Mouse (Mus musculus): ENCODE measurements around the gene Ajm1. TPM values are rescaled to one million over a fixed set of nuclear protein-coding genes. Genes with fewer than 3 reads are reported as not detected.

Gene Ajm1
- polyA plus RNA-seq, 1 experiment, result 257 TPM

- peak overlapping the region; percentile 70 for H3K4me3 ChIP-seq (replicated peaks; ENCODE audit: insufficient read depth, low read depth, low read length)
- no peaks in the 10 kb centered on the region for H3K27me3 ChIP-seq (ENCODE audit: control insufficient read depth, insufficient read depth, low read length)
- H3K4me1 ChIP-seq (ENCODE audit: control insufficient read depth, insufficient read depth, low read length), result peaks cover 60% of the 10 kb centered on the region
- 12% methylated on average over 75 of the region's 75 CpGs for WGBS
- peak overlapping the region; percentile 96 for H3K27ac ChIP-seq (ENCODE audit: insufficient read depth, low read length)
- DNase-seq, result peak; percentile 54 to 78
- TF ChIP-seq POLR2A (IDR thresholded peaks at IDR 0.05; ENCODE audit: borderline replicate concordance, insufficient read depth, low read length) (no peak), CTCF (IDR thresholded peaks at IDR 0.05; ENCODE audit: borderline replicate concordance, insufficient read depth, low read depth, low read length) (no peak)
Measured at GRCm38 (mm10) chr2:25577951-25578795, 3.4 kb downstream of the Ajm1 start.

- 19% methylated on average over 92 of the region's 92 CpGs for WGBS
- Histone ChIP-seq H3K27ac (ENCODE audit: insufficient read depth, low read length) (peak overlapping the region; percentile 96), H3K4me1 (ENCODE audit: control insufficient read depth, insufficient read depth, low read length) (peaks cover 52% of the 10 kb centered on the region), H3K27me3 (ENCODE audit: control insufficient read depth, insufficient read depth, low read length) (no peaks in the 10 kb centered on the region), H3K4me3 (replicated peaks; ENCODE audit: insufficient read depth, low read depth, low read length) (peak overlapping the region; percentile 32)
- peak; percentile 56 to 68 for DNase-seq
- TF ChIP-seq POLR2A (IDR thresholded peaks at IDR 0.05; ENCODE audit: borderline replicate concordance, insufficient read depth, low read length), result no peak
- TF ChIP-seq CTCF (IDR thresholded peaks at IDR 0.05; ENCODE audit: borderline replicate concordance, insufficient read depth, low read depth, low read length), result no peak
Measured at GRCm38 (mm10) chr2:25576965-25577891, 4.3 kb downstream of the Ajm1 start.

- H3K4me1 ChIP-seq (ENCODE audit: control insufficient read depth, insufficient read depth, low read length), result peaks cover 51% of the 10 kb centered on the region
- peak; percentile 55 to 57 for DNase-seq
- H3K27ac ChIP-seq (ENCODE audit: insufficient read depth, low read length), result peak overlapping the region; percentile 96
- H3K4me3 ChIP-seq (replicated peaks; ENCODE audit: insufficient read depth, low read depth, low read length), result peak overlapping the region; percentile 8
- no peaks in the 10 kb centered on the region for H3K27me3 ChIP-seq (ENCODE audit: control insufficient read depth, insufficient read depth, low read length)
- TF ChIP-seq POLR2A (IDR thresholded peaks at IDR 0.05; ENCODE audit: borderline replicate concordance, insufficient read depth, low read length) (no peak), CTCF (IDR thresholded peaks at IDR 0.05; ENCODE audit: borderline replicate concordance, insufficient read depth, low read depth, low read length) (no peak)
- 32% methylated on average over 16 of the region's 16 CpGs for WGBS
Measured at GRCm38 (mm10) chr2:25576028-25576850, 5.3 kb downstream of the Ajm1 start.

GRCm38 (mm10) chr2:25575432-25576027 is 6.0 kb downstream of the Ajm1 start:
- no peak for TF ChIP-seq POLR2A (IDR thresholded peaks at IDR 0.05; ENCODE audit: borderline replicate concordance, insufficient read depth, low read length)
- TF ChIP-seq CTCF (IDR thresholded peaks at IDR 0.05; ENCODE audit: borderline replicate concordance, insufficient read depth, low read depth, low read length), result no peak
- WGBS, result 3% methylated on average over 21 of the region's 21 CpGs

DNA sequence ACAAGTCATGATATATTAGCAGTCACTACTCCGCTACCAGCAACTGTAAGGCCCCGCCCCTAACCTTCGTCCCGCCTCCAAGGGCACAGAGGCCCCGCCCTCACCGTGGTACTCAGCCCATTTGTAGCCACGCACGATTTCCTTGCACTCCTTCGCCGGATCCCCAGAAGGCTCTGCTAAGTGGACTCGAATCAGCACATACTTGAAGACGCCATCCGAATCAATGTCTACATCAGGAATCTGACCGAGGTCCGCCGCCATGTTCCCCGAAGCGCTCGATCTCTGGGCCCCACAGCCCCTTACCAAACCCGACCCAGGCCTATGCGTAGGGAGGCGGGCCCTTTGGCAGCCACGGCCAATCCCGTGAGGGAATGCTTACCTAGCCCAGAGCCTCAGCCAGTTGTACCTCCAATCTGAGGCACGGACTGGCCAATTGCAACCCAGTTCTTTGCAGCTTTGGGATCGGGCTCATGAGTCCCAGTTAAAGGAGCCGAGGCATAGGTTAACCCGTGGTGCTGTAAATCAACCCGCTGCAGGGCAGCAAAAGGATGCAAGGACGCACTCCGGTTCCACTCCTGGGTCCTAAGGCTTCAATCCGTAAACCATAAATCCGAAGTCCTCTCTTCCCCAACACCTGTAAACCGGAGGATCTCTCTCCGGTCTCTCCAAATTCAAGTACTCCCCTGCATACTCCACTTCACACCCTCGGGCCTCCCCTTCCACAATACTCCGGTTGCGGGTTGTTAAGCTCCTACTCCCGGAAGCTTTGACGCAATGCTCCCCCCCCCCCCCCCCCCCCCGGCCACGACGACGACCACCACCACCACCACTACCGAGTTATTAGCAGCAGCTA is 6.8 kb downstream of the Ajm1 start, which contains the start of the genes Mamdc4 and Phpt1:
Gene Mamdc4, minus strand, starts transcription at position 267 of the 853 bp plus-strand sequence.
Gene Phpt1, minus strand, starts transcription at position 646 of the 853 bp plus-strand sequence.
- Histone ChIP-seq H3K27ac (ENCODE audit: insufficient read depth, low read length) (peak within 1 kb of the TSS; percentile 73), H3K4me1 (ENCODE audit: control insufficient read depth, insufficient read depth, low read length) (peaks cover 48% of the 10 kb centered on the region), H3K4me3 (replicated peaks; ENCODE audit: insufficient read depth, low read depth, low read length) (peak within 1 kb of the TSS; percentile 90), H3K27me3 (ENCODE audit: control insufficient read depth, insufficient read depth, low read length) (no peaks in the 10 kb centered on the region)
- DNase-seq, result peak; percentile 97
- under 1% methylated on average over 44 of the region's 45 CpGs for WGBS
- TF ChIP-seq CTCF (IDR thresholded peaks at IDR 0.05; ENCODE audit: borderline replicate concordance, insufficient read depth, low read depth, low read length), result no peak
- TF ChIP-seq POLR2A (IDR thresholded peaks at IDR 0.05; ENCODE audit: borderline replicate concordance, insufficient read depth, low read length), result peak; percentile 50; the same call in 1 of the 2 replicates

More at GRCm38 (mm10) chr2:25575432-25576027, 6.0 kb downstream of the Ajm1 start:
- Histone ChIP-seq H3K27ac (ENCODE audit: insufficient read depth, low read length) (peak overlapping the region; percentile 54), H3K4me1 (ENCODE audit: control insufficient read depth, insufficient read depth, low read length) (peaks cover 49% of the 10 kb centered on the region), H3K27me3 (ENCODE audit: control insufficient read depth, insufficient read depth, low read length) (no peaks in the 10 kb centered on the region), H3K4me3 (replicated peaks; ENCODE audit: insufficient read depth, low read depth, low read length) (peak overlapping the region; percentile 90)
- peak; percentile 69 to 77 for DNase-seq

- Histone ChIP-seq H3K4me1 (ENCODE audit: control insufficient read depth, insufficient read depth, low read length) (peaks cover 43% of the 10 kb centered on the region), H3K27ac (ENCODE audit: insufficient read depth, low read length) (peak overlapping the region; percentile 73), H3K27me3 (ENCODE audit: control insufficient read depth, insufficient read depth, low read length) (no peaks in the 10 kb centered on the region), H3K4me3 (replicated peaks; ENCODE audit: insufficient read depth, low read depth, low read length) (peak overlapping the region; percentile 90)
- WGBS, result 3% methylated on average over 11 of the region's 11 CpGs
- TF ChIP-seq CTCF (IDR thresholded peaks at IDR 0.05; ENCODE audit: borderline replicate concordance, insufficient read depth, low read depth, low read length) (no peak), POLR2A (IDR thresholded peaks at IDR 0.05; ENCODE audit: borderline replicate concordance, insufficient read depth, low read length) (no peak)
- DNase-seq, result peak in 1 of 2 experiments; percentile 48
Measured at GRCm38 (mm10) chr2:25574136-25574535, 7.4 kb downstream of the Ajm1 start.

All from cerebellum, adult 2 months (tissue).